Mouse (Mus musculus) urinary bladder, postnatal 36 days (tissue): Measurements from ENCODE around the gene Kcnj12.

ENCODE experiments used
- DNase-seq, 2 experiments: peaks; one replicate each; pipeline ENCODE4 v3.0.0; 2022; ENCODE audit warnings: low spot score in 2 of 2, mixed read lengths in 1 of 2

The Kcnj12 gene

DNA sequence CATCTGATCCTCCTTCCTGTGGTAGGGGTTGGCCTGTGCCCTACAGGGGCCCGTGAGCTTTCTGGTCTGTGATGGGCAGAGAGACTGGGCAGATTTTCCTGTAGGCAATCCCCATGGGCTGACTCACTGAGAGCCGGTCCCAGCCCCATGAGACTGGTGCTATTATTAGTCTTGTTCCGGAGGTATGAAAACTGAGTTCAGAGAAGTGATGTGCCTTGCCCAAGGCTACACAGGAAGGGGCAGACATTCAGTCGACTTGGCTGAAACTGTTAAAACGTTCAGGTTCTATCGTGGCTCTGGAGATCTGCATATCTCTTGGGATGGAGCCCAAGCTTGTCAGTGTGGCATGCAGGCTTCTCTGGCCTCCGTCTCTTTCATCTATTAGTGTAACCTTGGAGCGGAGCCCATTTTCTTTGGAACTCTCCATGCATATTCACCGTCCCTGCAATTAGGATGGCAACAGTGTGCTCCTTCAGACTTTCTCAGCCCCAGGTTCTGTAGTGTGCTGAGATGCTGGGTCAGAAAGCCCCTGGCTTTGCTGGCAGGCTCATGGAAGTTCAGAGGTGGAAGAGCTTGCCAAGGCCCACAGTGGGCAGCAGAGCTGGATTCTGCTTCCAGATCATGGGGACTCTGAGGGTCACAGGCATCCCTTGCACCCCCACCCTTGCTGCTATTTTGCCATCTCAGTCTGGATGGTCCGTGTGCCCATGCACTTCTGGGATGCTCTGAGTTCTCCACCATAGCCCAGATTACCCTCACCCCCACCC lies 37.5 kb downstream of the Kcnj12 start:
- DNase-seq, result no peak

DNA sequence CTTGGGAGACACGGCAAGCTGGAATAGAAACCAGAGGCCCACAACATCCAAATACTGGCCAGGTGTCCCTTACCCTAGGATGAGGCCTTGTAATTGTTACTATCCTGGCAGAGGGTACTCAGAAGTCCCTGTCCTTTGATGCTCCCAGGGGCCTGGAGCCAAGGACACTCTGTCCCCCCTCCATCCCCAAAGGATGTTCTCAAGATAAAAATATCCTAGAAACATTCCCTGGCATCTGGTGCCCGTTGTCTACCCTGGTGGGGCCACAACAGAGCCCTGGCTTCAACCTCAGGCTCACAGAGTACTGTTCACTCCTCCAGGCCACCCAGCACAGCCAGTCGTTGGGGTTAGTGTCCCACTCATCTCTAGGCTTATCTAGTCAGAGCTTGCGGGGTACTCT lies 38.3 kb downstream of the Kcnj12 start:
- DNase-seq, result no peak

DNA sequence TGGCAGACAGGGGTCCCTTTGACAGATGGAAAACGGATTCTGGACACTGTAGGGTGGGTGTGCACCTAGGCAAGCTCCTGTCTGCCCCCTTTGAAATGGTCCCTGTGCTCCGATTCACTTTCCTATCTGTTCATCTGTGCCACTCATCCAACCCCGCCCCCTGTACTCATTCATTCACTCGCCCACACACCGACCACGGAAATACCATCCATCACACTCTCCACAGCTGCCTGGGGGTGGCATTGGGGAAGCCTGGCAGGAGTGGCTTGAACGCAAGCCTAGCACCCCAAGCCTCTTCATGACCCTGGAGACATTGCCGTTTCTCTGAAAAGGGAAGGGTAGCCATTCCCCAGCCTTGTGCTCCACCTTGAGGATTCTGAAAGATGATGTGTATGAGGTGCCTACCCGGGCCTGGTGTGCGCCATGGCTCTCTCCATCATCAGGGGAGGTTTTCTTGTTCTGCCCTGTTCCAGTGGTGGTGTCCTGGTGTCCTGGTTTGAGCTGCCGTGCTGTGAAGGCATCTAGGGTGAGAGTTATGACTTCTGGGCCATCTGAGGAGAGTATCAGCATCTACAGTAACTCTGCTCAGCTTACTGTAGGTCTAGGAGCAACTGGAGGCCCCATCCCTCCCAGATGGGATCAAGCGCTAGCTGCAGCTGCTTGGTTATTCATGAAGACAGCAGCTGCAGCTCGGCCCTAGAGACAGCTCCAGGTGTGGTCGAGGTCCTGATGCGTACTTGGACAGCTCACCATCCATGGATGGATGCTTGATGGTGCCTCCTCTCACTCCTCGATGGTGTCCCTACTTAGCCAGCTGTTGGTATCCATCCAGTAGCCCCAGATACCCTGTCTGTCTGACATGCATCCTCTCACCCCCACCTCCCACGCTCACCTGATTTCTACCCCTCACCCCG lies 40.4 kb downstream of the Kcnj12 start:
- DNase-seq, result no peak

- no peak for DNase-seq
Observed at GRCm38 (mm10) chr11:61063503-61063902, 41.1 kb downstream of the Kcnj12 start.

- DNase-seq, result no peak
Observed at GRCm38 (mm10) chr11:61065620-61066019, 43.3 kb downstream of the Kcnj12 start.

- no peak for DNase-seq
Observed at GRCm38 (mm10) chr11:61067133-61067835, 44.9 kb downstream of the Kcnj12 start.

DNA sequence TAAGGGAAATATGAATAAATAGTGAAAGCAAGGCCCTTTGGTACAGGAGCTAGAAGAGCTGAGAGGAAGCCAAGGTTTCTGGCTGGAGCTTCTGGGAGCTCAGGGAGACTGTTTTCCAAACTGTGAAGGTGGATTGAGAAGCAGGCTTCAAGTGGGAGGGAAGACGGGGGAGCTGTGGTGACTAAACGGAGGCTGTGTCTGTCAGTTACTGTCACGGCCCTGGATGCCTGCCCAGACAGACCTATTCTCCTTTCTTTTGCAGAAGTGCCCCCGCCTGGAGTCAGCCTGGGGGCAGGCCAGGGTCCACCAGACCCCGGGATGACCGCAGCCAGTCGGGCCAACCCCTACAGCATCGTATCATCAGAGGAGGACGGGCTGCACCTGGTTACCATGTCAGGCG lies 46.5 kb downstream of the Kcnj12 start:
- DNase-seq, result no peak

DNA sequence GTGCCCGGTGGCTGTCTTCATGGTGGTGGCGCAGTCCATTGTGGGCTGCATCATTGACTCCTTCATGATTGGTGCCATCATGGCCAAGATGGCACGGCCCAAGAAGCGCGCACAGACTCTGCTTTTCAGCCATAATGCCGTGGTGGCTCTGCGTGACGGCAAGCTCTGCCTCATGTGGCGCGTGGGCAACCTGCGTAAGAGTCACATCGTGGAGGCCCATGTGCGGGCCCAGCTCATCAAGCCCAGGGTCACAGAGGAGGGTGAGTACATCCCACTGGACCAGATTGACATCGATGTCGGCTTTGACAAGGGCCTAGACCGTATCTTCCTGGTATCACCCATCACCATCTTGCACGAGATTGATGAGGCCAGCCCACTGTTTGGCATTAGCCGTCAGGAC lies 47.3 kb downstream of the Kcnj12 start:
- no peak for DNase-seq

- no peak for DNase-seq
Observed at GRCm38 (mm10) chr11:61074646-61075317, 52.4 kb downstream of the Kcnj12 start.

- no peak for DNase-seq
Observed at GRCm38 (mm10) chr11:61075361-61076326, 53.3 kb downstream of the Kcnj12 start.

GRCm38 (mm10) chr11:61081624-61082023 lies 59.3 kb downstream of the Kcnj12 start:
- DNase-seq, result no peak

GRCm38 (mm10) chr11:61090195-61090594 lies 67.8 kb downstream of the Kcnj12 start:
- no peak for DNase-seq

DNA sequence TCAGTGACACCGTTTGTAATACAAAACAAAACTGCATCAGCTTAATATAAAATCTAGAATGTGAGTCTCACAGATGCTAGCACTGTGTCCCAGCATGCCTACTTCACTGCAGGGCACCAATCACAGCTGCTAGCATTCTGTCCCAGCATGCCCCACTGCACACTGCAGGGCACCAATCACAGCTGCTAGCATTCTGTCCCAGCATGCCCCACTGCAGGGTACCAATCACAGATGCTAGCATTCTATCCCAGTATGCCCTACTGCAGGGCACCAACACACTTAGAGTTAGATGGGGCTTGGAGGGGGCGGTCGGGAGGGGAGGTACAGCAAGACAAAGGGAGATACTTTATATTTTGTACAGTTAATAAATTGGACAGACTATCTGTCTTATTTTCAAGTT lies 68.8 kb downstream of the Kcnj12 start:
- DNase-seq, result no peak

DNA sequence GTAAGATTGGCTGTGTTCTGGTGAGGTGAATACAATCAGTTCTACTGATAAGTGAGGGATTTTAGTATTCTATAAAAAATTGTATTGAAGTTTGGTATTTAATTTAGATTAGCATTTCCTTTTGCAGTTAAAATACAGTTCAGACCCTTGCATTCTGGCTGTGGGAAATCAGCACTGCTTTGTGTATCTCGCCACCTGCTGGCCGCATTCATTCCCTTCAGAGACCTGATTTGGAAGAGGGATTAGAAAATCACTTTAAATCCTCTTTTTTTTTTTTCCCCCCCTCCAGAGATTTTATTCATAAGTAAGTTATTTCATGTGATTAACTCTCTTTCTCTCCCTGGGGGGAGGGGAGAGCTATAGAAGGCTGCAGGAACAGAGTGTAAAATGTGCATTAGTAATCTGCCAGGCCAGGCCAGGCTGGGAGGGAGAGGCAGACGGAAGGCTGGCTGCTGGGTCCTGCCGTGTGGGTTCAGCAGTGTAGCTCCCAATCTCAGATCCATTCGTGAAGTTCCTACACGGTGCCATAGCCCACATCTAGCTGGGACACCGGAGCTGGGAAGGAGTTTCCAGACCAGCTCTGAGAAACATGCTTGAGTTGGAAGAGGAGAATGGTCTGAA lies 69.4 kb downstream of the Kcnj12 start:
- DNase-seq, result peak; percentile 30 to 65

GRCm38 (mm10) chr11:61098046-61098445 lies 75.7 kb downstream of the Kcnj12 start:
- no peak for DNase-seq

DNA sequence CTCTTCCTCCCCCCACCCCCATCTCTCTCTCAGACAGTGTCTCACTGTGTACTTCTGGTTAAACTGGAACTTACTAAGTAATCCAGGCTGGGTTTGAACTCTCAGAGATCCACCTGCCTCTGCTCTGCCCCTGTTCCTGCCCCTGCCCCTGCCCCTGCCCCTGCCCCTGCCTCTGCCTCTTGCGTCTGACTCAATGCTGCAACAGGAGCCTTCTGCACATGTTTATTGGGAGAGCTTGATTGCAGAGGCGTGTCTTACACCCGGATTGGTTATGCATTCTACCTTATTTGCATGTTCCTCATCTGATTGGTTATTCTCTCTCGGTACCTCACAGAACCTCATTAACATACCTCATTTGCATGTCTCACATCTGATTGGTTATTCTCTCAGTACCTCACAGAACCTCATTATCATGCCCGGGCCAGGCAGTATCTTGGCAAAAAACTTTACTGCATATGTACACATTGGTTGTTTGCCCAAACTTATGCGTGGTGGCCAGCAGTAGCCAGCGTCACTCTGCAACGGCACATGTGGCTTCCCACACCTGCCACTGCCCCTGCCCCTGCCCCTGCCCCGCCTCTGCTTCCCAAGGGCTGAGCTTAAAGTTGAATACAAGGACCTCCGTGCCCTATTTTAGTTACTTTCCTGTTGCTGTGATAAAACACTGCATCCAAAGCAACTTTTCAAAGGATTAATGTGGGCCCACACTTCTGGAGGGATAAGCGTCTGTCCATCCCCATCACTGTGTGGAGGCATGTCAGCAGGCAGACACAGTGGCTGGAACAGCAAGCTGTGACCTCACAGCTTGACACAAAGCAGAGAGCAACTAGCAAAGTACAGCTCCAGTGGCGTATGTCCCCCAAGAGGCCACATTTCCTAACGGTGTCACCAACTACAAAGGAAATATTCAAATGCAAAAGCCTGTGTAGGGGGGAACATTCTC lies 80.3 kb downstream of the Kcnj12 start:
- DNase-seq, result no peak

DNA sequence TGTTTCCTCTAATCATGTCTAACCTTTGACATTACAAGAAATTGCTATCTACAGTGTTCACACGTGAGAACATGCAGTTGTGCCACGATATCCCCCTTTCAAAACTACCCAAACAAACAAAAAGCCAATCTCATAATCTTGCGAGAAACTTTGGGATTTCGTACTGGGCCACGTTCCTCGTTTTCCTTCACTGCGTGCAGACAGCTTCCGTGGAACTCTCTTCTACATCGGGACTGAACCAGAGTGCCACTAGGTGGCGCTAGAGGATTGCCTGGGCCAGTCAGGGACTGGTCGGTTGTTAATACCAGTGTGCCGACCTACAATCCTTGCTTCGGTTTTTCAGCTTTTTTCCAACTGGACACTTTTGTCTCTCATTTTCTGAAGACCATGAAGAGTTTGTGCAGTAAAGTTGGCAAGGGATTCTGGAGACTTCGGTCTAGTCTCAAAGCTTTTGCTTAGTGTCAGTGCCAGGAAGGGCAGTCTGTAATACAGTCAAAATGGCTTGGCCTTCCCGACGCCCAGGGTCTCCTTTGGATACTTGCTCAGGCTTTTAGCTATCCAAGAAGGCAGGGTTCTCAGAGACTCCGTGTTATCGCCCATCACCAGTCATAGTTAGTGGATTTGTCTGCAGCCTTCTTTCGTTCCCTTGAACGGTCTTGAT lies 82.0 kb downstream of the Kcnj12 start:
- peak; percentile 72 to 86 for DNase-seq

- no peak for DNase-seq
Observed at GRCm38 (mm10) chr11:61108911-61109361, 86.6 kb downstream of the Kcnj12 start.
